ENCODE assay signal across 10 mouse cellular contexts in genomic region chr13:54325814-54326213, GRCm38 (mm10). TPM values are rescaled to one million over a fixed set of nuclear protein-coding genes. Genes with fewer than 3 reads are reported as not detected.
DNase-seq lines count a peak whose midpoint lies in the region; ATAC-seq and TF ChIP-seq lines count a peak whose summit lies in the region.
"Had no signal": no experiment of that assay in that cellular context is flagged by ENCODE, and none has a peak within 500 bp of the region (broad histone marks: within the 10 kb centered on the region; RNA-seq: fewer than 3 reads in every experiment).

No protein-coding gene starts in this region.

- H3K4me2 ChIP-seq in forebrain, embryonic 14.5 days (ENCODE audit: low read length): no peak overlapping the region
- H3K4me2 ChIP-seq in heart, embryonic 11.5 days: no peak overlapping the region
- H3K4me2 ChIP-seq: liver, embryonic 13.5 days had no signal

- peak; percentile 17; the same call in 1 of the 2 replicates for TF ChIP-seq CTCF in layer of hippocampus, adult 2 months (conservative IDR thresholded peaks at IDR 0.05)
- no peak for TF ChIP-seq CTCF in thymus, adult 2 months (IDR thresholded peaks at IDR 0.05; ENCODE audit: borderline replicate concordance, control insufficient read depth, extremely low read depth, insufficient read depth, low read length, poor library complexity)

- H3K4me3 ChIP-seq in layer of hippocampus, adult 2 months: no peak overlapping the region
- H3K4me3 ChIP-seq in forebrain, embryonic 14.5 days (ENCODE audit: low read depth, low read length): no peak overlapping the region
- H3K4me3 ChIP-seq in thymus, adult 2 months (ENCODE audit: control insufficient read depth, insufficient read depth, low read length): no peak overlapping the region
- no peak overlapping the region for H3K4me3 ChIP-seq in heart, embryonic 11.5 days (ENCODE audit: low read depth, low read length)
- H3K4me3 ChIP-seq: liver, embryonic 13.5 days had no signal

- no peaks in the 10 kb centered on the region for H3K9me3 ChIP-seq in forebrain, embryonic 14.5 days (replicated peaks; ENCODE audit: control insufficient read depth, low read length)
- no peaks in the 10 kb centered on the region for H3K9me3 ChIP-seq in heart, embryonic 11.5 days (replicated peaks; ENCODE audit: control insufficient read depth, low read length)
- H3K9me3 ChIP-seq: liver, embryonic 13.5 days had no signal

- peak; percentile 55 to 82 for DNase-seq in layer of hippocampus, adult 2 months (ENCODE audit: low spot score in 2 of 2)
- no peak for DNase-seq in layer of hippocampus, postnatal 25 days (ENCODE audit: extremely low spot score in 1 of 2, low spot score in 1 of 2)
- peak; percentile 88 for DNase-seq in forebrain, embryonic 14.5 days (ENCODE audit: low spot score)
- DNase-seq in left cerebral cortex, postnatal 36 days (ENCODE audit: low spot score in 2 of 2): peak; percentile 52 to 57
- DNase-seq in right cerebral cortex, postnatal 25 days: peak; percentile 46
- DNase-seq in thymus, adult 2 months: no peak
- DNase-seq: kidney, adult 8-10 months; liver, embryonic 13.5 days had no signal

- peak; percentile 75 for ATAC-seq in forebrain, embryonic 14.5 days
- ATAC-seq in CD4-positive, CD25-positive, alpha-beta regulatory T cell, adult 4 months: no peak
- ATAC-seq in heart, embryonic 11.5 days (replicated peaks; ENCODE audit: insufficient number of reproducible peaks, low FRiP score, low TSS enrichment): no peak

- H3K27me3 ChIP-seq in forebrain, embryonic 14.5 days (replicated peaks; ENCODE audit: control insufficient read depth, insufficient read depth, low read length): no peaks in the 10 kb centered on the region
- H3K27me3 ChIP-seq in thymus, adult 2 months (ENCODE audit: control insufficient read depth, insufficient read depth, low read length): no peaks in the 10 kb centered on the region
- H3K27me3 ChIP-seq in heart, embryonic 11.5 days (ENCODE audit: control insufficient read depth, insufficient read depth, low read length): no peaks in the 10 kb centered on the region
- H3K27me3 ChIP-seq: liver, embryonic 13.5 days had no signal

- H3K9ac ChIP-seq in forebrain, embryonic 14.5 days (ENCODE audit: low read length): no peak overlapping the region
- H3K9ac ChIP-seq in heart, embryonic 11.5 days (ENCODE audit: low read depth, low read length): no peak overlapping the region
- H3K9ac ChIP-seq: liver, embryonic 13.5 days had no signal

- peak overlapping the region; percentile 83 for H3K27ac ChIP-seq in layer of hippocampus, adult 2 months
- H3K27ac ChIP-seq in forebrain, embryonic 14.5 days (ENCODE audit: low read depth, low read length): no peak overlapping the region; the same call in 1 of the 2 replicates
- no peak overlapping the region for H3K27ac ChIP-seq in thymus, adult 2 months (ENCODE audit: control insufficient read depth, insufficient read depth, low read length)
- H3K27ac ChIP-seq in heart, embryonic 11.5 days (ENCODE audit: low read depth, low read length): no peak overlapping the region
- H3K27ac ChIP-seq: liver, embryonic 13.5 days had no signal

- no peaks in the 10 kb centered on the region for H3K36me3 ChIP-seq in forebrain, embryonic 14.5 days (ENCODE audit: control insufficient read depth, insufficient read depth, low read length)
- H3K36me3 ChIP-seq in thymus, adult 2 months (ENCODE audit: control insufficient read depth, insufficient read depth, low read length): no peaks in the 10 kb centered on the region
- H3K36me3 ChIP-seq in heart, embryonic 11.5 days (ENCODE audit: control insufficient read depth, insufficient read depth, low read length): no peaks in the 10 kb centered on the region
- H3K36me3 ChIP-seq: liver, embryonic 13.5 days had no signal

- intact Hi-C loops in left cerebral cortex, postnatal 36 days (cut with DNase I): loop anchor here (5.0 kb wide), 1 partner anchor 69 kb away; no protein-coding TSS in a partner anchor

- TF ChIP-seq POLR2A in thymus, adult 2 months (IDR thresholded peaks at IDR 0.05; ENCODE audit: control insufficient read depth, extremely low read depth, insufficient read depth, low read length, poor library complexity): no peak

- H3K4me1 ChIP-seq in forebrain, embryonic 14.5 days (ENCODE audit: control insufficient read depth, insufficient read depth, low read length): peaks cover 33% of the 10 kb centered on the region
- no peaks in the 10 kb centered on the region for H3K4me1 ChIP-seq in thymus, adult 2 months (replicated peaks; ENCODE audit: control insufficient read depth, insufficient read depth, low read length)
- no peaks in the 10 kb centered on the region for H3K4me1 ChIP-seq in heart, embryonic 11.5 days (ENCODE audit: control insufficient read depth, insufficient read depth, low read length)

- 26% methylated on average over 7 of the region's 7 CpGs for WGBS in forebrain, embryonic 14.5 days
- WGBS in thymus, adult 2 months: 92% methylated on average over 7 of the region's 7 CpGs
- 64% methylated on average over 7 of the region's 7 CpGs for WGBS in heart, embryonic 11.5 days (ENCODE audit: insufficient replicate concordance)

RNA-seq across cellular contexts. Expression of gene Cplx2, which starts 45.3 kb away (rescaled TPM):
- total RNA-seq in layer of hippocampus, adult 2 months (2021): 1,000 to 10,000 TPM; 1,009 to 1,066 TPM
- 100 to 1,000 TPM; 867 to 943 TPM for total RNA-seq in layer of hippocampus, postnatal 25 days (2021)
- 23.4 and 25.7 TPM in 2 replicates for polyA plus RNA-seq in forebrain, embryonic 14.5 days (2014; fragmentation: Nextera tagmentation; extraction: Ambion mirVana)
- total RNA-seq in left cerebral cortex, postnatal 36 days (2021): 100 to 1,000 TPM; 769 to 808 TPM
- polyA plus RNA-seq in CD4-positive, CD25-positive, alpha-beta regulatory T cell, adult 4 months (2017; shearing (Covaris generic)): not detected
- polyA plus RNA-seq in thymus, adult 2 months (2012; rRNA removed): 1.9 TPM in 2 replicates
- polyA plus RNA-seq in heart, embryonic 11.5 days (2014; fragmentation: Nextera tagmentation; extraction: Ambion mirVana): 2.1 and 3.0 TPM in 2 replicates

Comparison
In these comparisons a context has a peak if more than half of its experiments do, and no peak if none do; other contexts are left out.
1. DNase-seq: peak in layer of hippocampus, adult 2 months (2 of 2), forebrain, embryonic 14.5 days (single experiment), left cerebral cortex, postnatal 36 days (2 of 2) and right cerebral cortex, postnatal 25 days (single experiment); none in layer of hippocampus, postnatal 25 days (0 of 2) and thymus, adult 2 months (single experiment).